Mouse (Mus musculus) limb, embryonic 10.5 days (tissue): ENCODE data around the gene Xylt1. TPM values are rescaled to one million over a fixed set of nuclear protein-coding genes. Genes with fewer than 3 reads are reported as not detected.

Experiments
- DNase-seq: peaks from one replicate; pipeline ENCODE4 v3.0.0-alpha.2; 2017; ENCODE audit warnings: low spot score
- H3K27ac ChIP-seq: fragments of 300-500 bp; sonication (generic); 2 replicates; pipeline ENCODE4 v1.5.1; 2016; ENCODE audit warnings: mild to moderate bottlenecking
- H3K27me3 ChIP-seq: fragments of 300-500 bp; sonication (generic); 2 replicates; pipeline ENCODE4 v1.6.1; 2016; ENCODE audit warnings: low read depth, mild to moderate bottlenecking; ENCODE audit not compliant: poor library complexity, severe bottlenecking
- H3K36me3 ChIP-seq: fragments of 300-500 bp; sonication (generic); 2 replicates; pipeline ENCODE4 v1.6.1; 2016; ENCODE audit warnings: mild to moderate bottlenecking, moderate library complexity
- H3K4me1 ChIP-seq: fragments of 300-500 bp; sonication (generic); 2 replicates; pipeline ENCODE4 v1.6.1; 2016
- H3K4me3 ChIP-seq: fragments of 300-500 bp; sonication (generic); 2 replicates; pipeline ENCODE4 v1.5.1; 2016; ENCODE audit warnings: mild to moderate bottlenecking, moderate library complexity
- H3K9me3 ChIP-seq: fragments of 300-500 bp; sonication (generic); replicated peaks from 2 replicates; pipeline ENCODE4 v1.6.1; 2016; ENCODE audit warnings: mild to moderate bottlenecking
- WGBS: fragments of 180-500 bp; shearing (Covaris S2); methylation state at CpG from one replicate; pipeline ENCODE4 v1.1.7; 2016; 5-methylcytosine and 5-hydroxymethylcytosine counted together
- polyA plus RNA-seq: library from polyadenylated mRNA; unstranded; fragments of >200 nt; fragmentation: Nextera tagmentation; extraction: Ambion mirVana; gene quantifications from 2 replicates; pipeline ENCODE4 v1.2.1, GENCODE M21; 2016

Gene Xylt1
- polyA plus RNA-seq, 1 experiment from 2014 or later: 0.91 TPM

DNA sequence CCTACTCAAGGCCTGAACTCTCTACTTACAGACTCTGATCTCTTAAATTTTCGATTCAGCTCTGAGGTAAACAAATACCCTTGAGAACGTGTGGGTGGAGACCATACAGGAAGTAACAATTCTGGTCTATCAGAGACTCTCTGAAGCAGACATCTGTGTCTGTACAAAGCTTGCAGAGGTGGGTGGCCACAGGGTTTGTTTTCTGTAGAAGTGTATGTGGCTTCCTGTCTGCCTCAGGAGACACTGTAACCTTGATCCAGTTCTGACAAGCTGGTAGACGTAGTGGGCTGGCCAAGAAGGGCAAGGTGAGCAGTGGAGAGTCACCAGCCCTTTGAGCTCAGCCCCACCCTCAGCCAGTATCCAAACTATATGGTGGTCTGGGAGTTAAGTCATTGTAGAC is 233.0 kb downstream of the Xylt1 start:
- no peaks in the 10 kb centered on the region for H3K9me3 ChIP-seq
- 70% methylated on average over 3 of the region's 3 CpGs for WGBS

GRCm38 (mm10) chr7:117614346-117614745 is 233.6 kb downstream of the Xylt1 start:
- Histone ChIP-seq H3K9me3 (no peaks in the 10 kb centered on the region), H3K27ac (no peak overlapping the region), H3K4me1 (no peaks in the 10 kb centered on the region), H3K36me3 (no peaks in the 10 kb centered on the region), H3K27me3 (no peaks in the 10 kb centered on the region), H3K4me3 (no peak overlapping the region)
- no peak for DNase-seq
- 79% methylated on average over 2 of the region's 2 CpGs for WGBS

More for the DNA sequence above, 233.0 kb downstream of the Xylt1 start:
- H3K4me1 ChIP-seq: no peaks in the 10 kb centered on the region
- no peak overlapping the region for H3K27ac ChIP-seq
- H3K36me3 ChIP-seq: no peaks in the 10 kb centered on the region
- DNase-seq: no peak
- H3K4me3 ChIP-seq: no peak overlapping the region
- H3K27me3 ChIP-seq: no peaks in the 10 kb centered on the region

DNA sequence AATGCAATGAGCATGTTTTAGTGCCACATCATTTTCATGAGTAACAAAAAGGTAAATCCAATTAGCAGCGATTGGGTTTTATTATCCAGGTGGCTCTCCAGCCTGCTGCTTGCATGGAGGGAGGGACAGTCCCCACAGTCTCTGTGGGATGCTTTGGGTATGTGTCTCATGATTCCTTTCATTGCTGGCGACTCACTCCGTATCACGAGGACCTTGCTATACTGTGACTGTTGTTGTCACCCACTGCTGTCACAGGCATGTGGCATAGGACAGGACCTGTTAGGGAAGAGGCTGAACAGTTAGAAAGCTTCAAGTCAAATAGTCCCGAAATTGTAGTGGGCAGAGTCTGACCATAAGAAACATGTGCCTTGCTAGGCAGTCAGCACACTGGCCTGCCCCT is 234.1 kb downstream of the Xylt1 start:
- no peaks in the 10 kb centered on the region for H3K9me3 ChIP-seq
- no peak overlapping the region for H3K27ac ChIP-seq
- no peak for DNase-seq
- H3K4me1 ChIP-seq: no peaks in the 10 kb centered on the region
- H3K4me3 ChIP-seq: no peak overlapping the region
- WGBS: 85% methylated on average over 5 of the region's 5 CpGs
- no peaks in the 10 kb centered on the region for H3K27me3 ChIP-seq
- no peaks in the 10 kb centered on the region for H3K36me3 ChIP-seq

- H3K9me3 ChIP-seq: no peaks in the 10 kb centered on the region
- H3K27me3 ChIP-seq: no peaks in the 10 kb centered on the region
- H3K27ac ChIP-seq: no peak overlapping the region
- H3K4me3 ChIP-seq: no peak overlapping the region
- H3K4me1 ChIP-seq: no peaks in the 10 kb centered on the region
- DNase-seq: peak; percentile 50
- 65% methylated on average over 5 of the region's 5 CpGs for WGBS
- H3K36me3 ChIP-seq: no peaks in the 10 kb centered on the region
Observed at GRCm38 (mm10) chr7:117616277-117616676, 235.5 kb downstream of the Xylt1 start.

- Histone ChIP-seq H3K27ac (no peak overlapping the region), H3K9me3 (no peaks in the 10 kb centered on the region), H3K27me3 (no peaks in the 10 kb centered on the region), H3K36me3 (no peaks in the 10 kb centered on the region), H3K4me1 (no peaks in the 10 kb centered on the region), H3K4me3 (no peak overlapping the region)
- DNase-seq: no peak
- WGBS: 70% methylated on average over 4 of the region's 4 CpGs
Observed at GRCm38 (mm10) chr7:117618715-117619150, 238.0 kb downstream of the Xylt1 start.

GRCm38 (mm10) chr7:117621566-117621965 is 240.8 kb downstream of the Xylt1 start:
- no peaks in the 10 kb centered on the region for H3K4me1 ChIP-seq
- WGBS: 95% methylated on average over 4 of the region's 4 CpGs

DNA sequence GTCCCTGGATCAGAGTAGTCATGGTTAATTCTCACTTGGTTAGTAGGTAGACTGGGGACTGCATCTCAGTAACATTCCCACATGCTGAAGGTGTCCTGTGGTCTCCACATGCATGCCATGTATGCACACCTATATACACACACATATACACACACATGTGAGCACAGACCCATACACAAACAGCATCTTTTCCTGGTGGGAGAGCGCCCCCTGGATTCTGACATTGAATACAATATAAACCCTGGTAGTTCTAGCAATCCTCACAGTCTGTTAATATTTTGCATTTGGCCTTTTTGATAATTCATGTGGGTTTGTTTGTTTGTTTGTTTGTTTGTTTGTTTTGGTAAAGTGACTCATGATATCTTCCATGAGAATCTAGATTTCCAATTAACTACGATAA is 242.0 kb downstream of the Xylt1 start:
- Histone ChIP-seq H3K36me3 (no peaks in the 10 kb centered on the region), H3K27ac (no peak overlapping the region), H3K4me3 (no peak overlapping the region), H3K27me3 (no peaks in the 10 kb centered on the region), H3K4me1 (no peaks in the 10 kb centered on the region), H3K9me3 (no peaks in the 10 kb centered on the region)
- DNase-seq: no peak
- WGBS: 75% methylated on average over 2 of the region's 2 CpGs

More at GRCm38 (mm10) chr7:117621566-117621965, 240.8 kb downstream of the Xylt1 start:
- no peaks in the 10 kb centered on the region for H3K36me3 ChIP-seq
- no peak overlapping the region for H3K4me3 ChIP-seq
- H3K27ac ChIP-seq: no peak overlapping the region
- H3K27me3 ChIP-seq: no peaks in the 10 kb centered on the region
- DNase-seq: no peak
- no peaks in the 10 kb centered on the region for H3K9me3 ChIP-seq

DNA sequence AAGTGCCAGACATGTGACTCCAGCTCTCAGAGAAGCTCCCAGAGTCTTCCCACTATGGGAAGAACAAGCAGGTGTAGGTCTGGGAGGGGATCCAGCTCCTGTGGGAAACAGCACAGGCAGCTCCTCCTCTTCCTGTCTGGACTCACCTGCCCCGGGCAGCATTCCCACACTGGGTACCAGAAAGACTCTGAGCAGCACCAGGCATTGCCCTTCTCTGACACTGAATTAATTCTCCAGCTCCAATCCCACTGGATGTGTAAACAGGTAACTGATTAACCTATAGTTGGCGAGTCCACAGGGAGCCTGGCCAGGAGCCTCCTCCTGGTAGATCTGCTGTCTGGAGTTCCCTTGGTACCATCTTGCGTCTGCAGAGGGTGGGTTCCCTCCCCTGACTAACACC is 248.0 kb downstream of the Xylt1 start:
- no peaks in the 10 kb centered on the region for H3K36me3 ChIP-seq
- H3K4me1 ChIP-seq: no peaks in the 10 kb centered on the region
- DNase-seq: no peak
- WGBS: 81% methylated on average over 3 of the region's 3 CpGs
- no peaks in the 10 kb centered on the region for H3K27me3 ChIP-seq
- no peak overlapping the region for H3K27ac ChIP-seq
- H3K4me3 ChIP-seq: no peak overlapping the region
- H3K9me3 ChIP-seq: no peaks in the 10 kb centered on the region

GRCm38 (mm10) chr7:117630657-117631056 is 249.9 kb downstream of the Xylt1 start:
- Histone ChIP-seq H3K9me3 (no peaks in the 10 kb centered on the region), H3K27me3 (no peaks in the 10 kb centered on the region), H3K4me3 (no peak overlapping the region), H3K36me3 (no peaks in the 10 kb centered on the region), H3K4me1 (no peaks in the 10 kb centered on the region), H3K27ac (no peak overlapping the region)
- DNase-seq: peak; percentile 40
- WGBS: 69% methylated on average over 5 of the region's 5 CpGs

- Histone ChIP-seq H3K36me3 (no peaks in the 10 kb centered on the region), H3K9me3 (no peaks in the 10 kb centered on the region), H3K27me3 (no peaks in the 10 kb centered on the region), H3K4me1 (no peaks in the 10 kb centered on the region), H3K4me3 (no peak overlapping the region), H3K27ac (no peak overlapping the region)
- WGBS: 78% methylated on average over 4 of the region's 4 CpGs
- DNase-seq: no peak
Observed at GRCm38 (mm10) chr7:117635584-117635983, 254.8 kb downstream of the Xylt1 start.

GRCm38 (mm10) chr7:117636713-117637112 is 255.9 kb downstream of the Xylt1 start:
- H3K4me3 ChIP-seq: no peak overlapping the region
- H3K27ac ChIP-seq: no peak overlapping the region
- DNase-seq: peak; percentile 45
- no peaks in the 10 kb centered on the region for H3K4me1 ChIP-seq
- 78% methylated on average over 3 of the region's 3 CpGs for WGBS
- H3K36me3 ChIP-seq: no peaks in the 10 kb centered on the region
- H3K9me3 ChIP-seq: no peaks in the 10 kb centered on the region
- H3K27me3 ChIP-seq: no peaks in the 10 kb centered on the region

DNA sequence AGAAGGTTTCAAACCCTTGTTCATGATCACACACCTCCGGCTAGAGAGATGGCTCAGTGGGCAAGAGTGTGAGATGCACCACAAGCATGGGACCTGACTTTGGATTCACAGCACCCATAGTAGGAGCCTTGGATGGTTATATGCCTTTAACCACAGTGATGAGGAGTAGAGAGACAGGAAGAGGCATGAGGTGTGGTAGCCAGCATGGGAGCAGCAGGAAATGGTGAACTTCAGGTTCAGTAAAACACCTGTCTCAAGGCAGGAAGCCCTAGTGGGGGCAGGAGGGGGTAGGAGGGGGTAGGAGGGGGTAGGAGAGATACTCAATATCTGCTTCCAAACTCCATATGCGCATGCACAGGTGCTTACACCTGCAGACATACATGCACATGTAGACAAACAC is 257.2 kb downstream of the Xylt1 start:
- Histone ChIP-seq H3K9me3 (no peaks in the 10 kb centered on the region), H3K36me3 (no peaks in the 10 kb centered on the region), H3K4me3 (no peak overlapping the region), H3K4me1 (no peaks in the 10 kb centered on the region), H3K27me3 (no peaks in the 10 kb centered on the region), H3K27ac (no peak overlapping the region)
- DNase-seq: no peak
- WGBS: 97% methylated on average over 2 of the region's 2 CpGs

- WGBS: 32% methylated on average over 1 of the region's 1 CpGs
Observed at GRCm38 (mm10) chr7:117652637-117653036, 271.9 kb downstream of the Xylt1 start.

DNA sequence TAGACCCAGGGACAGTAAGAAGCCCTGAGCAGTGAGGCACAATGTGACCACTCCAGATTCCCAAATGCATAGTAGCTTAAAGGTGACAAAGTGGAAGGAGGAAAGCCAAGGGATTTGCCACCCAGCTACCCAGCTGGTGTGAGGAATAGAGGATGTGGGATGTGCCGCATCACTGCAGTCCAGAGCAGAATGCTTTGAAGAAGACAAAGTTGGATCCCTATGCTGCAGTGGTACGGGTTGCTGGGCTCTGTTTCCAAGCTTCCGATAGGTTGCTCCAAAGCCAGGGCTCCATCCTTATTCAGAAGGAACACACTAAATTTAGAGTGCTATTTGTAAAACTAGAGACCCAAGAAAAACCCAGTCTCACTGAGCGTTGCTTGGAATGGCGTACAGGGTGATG is 275.0 kb downstream of the Xylt1 start:
- H3K4me3 ChIP-seq: no peak overlapping the region
- DNase-seq: no peak
- H3K27ac ChIP-seq: no peak overlapping the region
- H3K27me3 ChIP-seq: no peaks in the 10 kb centered on the region
- H3K36me3 ChIP-seq: no peaks in the 10 kb centered on the region
- 96% methylated on average over 5 of the region's 5 CpGs for WGBS
- H3K9me3 ChIP-seq: no peaks in the 10 kb centered on the region
- no peaks in the 10 kb centered on the region for H3K4me1 ChIP-seq

More at GRCm38 (mm10) chr7:117652637-117653036, 271.9 kb downstream of the Xylt1 start:
- Histone ChIP-seq H3K4me3 (no peak overlapping the region), H3K9me3 (no peaks in the 10 kb centered on the region), H3K36me3 (no peaks in the 10 kb centered on the region), H3K27me3 (no peaks in the 10 kb centered on the region), H3K4me1 (peaks cover 4% of the 10 kb centered on the region; the same call in 1 of the 2 replicates), H3K27ac (no peak overlapping the region)
- DNase-seq: no peak
